Mouse (Mus musculus): ENCODE results near the gene Polg2.
"Not testable (repeated sequence)": the region's sequence is repeated elsewhere in the genome, so short reads cannot be mapped to it uniquely, and the experiment has no call there.

Polg2 gene

DNA sequence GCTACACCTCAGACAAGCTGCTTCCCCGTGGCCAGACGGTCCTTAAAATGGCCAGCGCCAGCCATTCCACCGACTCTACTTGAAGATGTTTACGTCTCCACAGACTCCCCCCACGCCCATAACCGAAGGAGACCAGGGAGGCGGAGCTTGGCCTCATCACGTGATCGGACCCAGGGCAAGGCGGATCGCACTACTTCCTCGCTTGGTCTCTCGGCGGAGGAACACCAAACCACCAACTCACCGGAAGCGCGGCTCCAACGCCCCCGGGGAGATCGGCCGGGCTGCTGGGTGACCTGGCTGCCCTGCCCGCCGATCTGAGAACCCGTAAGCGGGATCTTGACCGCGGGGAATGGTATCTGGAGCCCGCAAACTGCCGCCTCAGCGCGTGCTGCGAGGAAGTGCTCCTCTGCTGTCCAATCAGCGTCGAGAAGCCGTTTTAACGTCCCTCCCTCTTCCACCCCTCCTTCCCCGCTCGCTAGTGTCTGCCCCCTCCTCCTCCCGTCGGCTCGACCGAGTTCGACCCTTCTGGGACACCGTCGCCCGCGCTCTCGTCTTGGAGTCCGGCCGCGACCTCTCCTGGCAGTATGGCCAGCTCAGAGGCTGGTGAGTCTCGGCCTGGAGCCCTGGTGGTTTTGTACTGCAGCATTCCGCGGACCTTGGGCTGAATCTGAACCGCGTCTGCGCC lies 9.6 kb upstream of the Polg2 start, which contains the start of the genes Ddx5 and Cep95:
Ddx5 (minus strand) TSS at position 411 of the 685 bp plus-strand sequence.
Cep95 (plus strand) TSS at position 478 of the 685 bp plus-strand sequence.
- DNase-seq (ENCODE audit: low spot score) = peak; percentile 99

GRCm38 (mm10) chr11:106788026-106788774 lies 8.9 kb upstream of the Polg2 start:
- peak; percentile 98 for DNase-seq (ENCODE audit: low spot score)

GRCm38 (mm10) chr11:106787131-106788025 lies 8.0 kb upstream of the Polg2 start:
- peak; percentile 92 for DNase-seq (ENCODE audit: low spot score)

DNA sequence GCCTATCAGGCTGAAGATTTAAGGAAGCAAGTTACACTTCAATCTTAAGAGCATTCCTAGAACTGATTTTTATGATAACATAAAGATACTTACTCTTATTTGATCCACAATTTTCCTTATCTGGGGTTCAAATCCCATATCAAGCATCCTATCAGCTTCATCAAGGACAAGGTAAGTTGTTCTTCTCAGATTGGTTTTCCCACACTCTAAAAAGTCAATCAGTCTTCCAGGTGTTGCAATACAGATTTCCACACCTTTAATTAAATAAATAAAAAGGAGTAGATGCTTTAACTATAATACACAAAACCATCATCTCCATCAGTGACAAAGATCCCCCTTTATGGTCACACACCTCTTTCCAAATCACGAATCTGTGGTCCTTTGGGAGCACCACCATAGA lies 5.7 kb upstream of the Polg2 start:
- no peak for DNase-seq (ENCODE audit: low spot score)

DNA sequence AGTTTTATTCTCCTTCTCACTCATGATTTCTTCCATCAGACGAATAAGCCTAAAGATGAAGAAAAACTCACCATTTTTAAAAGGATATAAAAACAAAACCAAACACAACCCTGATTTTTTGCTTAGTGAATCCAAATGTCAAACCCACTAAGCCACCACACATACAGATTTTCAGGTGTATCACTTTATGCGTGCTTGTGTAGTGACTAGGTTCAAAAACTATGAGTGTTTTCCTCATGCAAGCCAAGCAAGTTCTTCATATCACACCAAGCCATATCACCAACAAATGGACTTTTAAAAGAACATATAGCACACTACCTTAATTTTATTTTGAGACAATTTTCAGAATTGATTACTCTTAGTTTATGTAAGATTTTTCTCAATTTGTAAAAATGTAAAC lies 5.1 kb upstream of the Polg2 start:
- DNase-seq (ENCODE audit: low spot score) = no peak

DNA sequence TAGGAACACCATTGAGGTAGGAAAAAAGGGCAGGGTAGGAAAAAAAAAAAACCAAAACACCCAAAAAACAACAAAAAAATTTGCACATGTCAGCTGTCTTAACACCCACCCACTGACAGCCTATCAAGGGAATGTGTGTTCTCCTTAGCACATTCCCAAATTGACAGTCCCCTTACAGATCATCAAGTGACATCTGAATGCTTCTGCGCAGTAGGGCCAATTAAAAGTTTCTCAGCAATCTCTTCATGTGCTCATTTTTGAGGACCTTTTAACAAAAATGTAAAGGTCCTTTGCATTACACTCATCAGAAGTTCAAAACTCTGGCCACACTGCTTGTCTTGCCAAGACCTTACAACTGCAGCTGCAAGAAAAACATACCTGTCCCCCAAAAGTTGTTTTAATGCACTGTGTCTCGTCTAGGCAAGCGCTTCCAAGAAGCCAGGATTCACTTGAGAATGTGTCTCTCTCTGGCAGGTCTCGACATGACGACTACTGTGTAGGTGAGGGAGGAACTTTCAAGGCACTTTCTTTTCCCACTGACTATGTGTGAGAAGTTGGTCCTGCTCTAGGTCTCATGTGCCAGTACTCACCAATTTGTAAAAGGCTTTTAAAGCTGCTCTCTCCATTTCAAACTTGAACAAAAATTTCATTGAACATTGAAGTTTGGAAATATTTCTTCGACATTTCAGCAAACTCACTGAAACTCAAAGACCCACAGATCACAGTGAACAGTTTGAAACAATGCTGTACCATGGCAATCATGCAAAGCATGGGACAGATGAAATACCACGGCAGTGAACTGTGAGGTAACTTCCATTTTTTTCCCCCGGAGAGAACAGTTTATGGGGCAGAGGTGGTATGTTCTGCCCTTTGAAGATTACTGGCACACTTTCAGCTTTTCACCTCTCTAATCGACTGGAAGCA lies 3.8 kb upstream of the Polg2 start:
- DNase-seq (ENCODE audit: low spot score) = no peak

- DNase-seq (ENCODE audit: low spot score) = not testable (repeated sequence)
Observed at GRCm38 (mm10) chr11:106782271-106782670, 2.9 kb upstream of the Polg2 start.

DNA sequence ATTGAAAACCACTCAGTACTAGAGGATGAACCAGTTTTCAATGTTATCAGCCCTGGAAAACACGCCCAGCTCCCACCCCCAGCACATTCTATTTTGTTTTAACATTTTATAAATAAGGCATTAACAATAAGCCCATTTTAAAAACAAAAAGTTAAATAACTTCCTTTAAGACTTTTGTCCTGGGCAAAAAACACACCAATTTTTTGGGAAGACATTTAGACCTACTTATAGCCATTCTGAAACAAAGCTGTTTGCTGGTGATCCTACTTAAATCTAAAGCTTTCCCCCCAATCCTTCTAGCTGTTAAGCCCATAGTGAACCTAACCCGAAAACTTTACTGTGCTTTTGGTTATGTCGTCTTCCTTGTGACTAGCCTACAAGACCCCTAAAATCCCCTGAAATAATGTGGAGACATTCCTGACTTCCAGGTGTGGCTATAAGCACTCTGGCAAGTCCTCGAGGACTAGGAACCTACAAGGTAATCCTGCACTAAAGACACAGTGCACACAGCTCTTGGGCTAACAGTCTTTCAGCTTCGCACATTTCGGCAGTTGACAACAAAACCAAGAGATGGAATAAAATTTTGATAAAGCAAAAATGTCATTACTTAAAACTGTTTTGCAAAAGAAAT lies 1.4 kb upstream of the Polg2 start:
- DNase-seq (ENCODE audit: low spot score) = no peak

GRCm38 (mm10) chr11:106780089-106780425 lies 720 bp upstream of the Polg2 start:
- no peak for DNase-seq (ENCODE audit: low spot score)

DNA sequence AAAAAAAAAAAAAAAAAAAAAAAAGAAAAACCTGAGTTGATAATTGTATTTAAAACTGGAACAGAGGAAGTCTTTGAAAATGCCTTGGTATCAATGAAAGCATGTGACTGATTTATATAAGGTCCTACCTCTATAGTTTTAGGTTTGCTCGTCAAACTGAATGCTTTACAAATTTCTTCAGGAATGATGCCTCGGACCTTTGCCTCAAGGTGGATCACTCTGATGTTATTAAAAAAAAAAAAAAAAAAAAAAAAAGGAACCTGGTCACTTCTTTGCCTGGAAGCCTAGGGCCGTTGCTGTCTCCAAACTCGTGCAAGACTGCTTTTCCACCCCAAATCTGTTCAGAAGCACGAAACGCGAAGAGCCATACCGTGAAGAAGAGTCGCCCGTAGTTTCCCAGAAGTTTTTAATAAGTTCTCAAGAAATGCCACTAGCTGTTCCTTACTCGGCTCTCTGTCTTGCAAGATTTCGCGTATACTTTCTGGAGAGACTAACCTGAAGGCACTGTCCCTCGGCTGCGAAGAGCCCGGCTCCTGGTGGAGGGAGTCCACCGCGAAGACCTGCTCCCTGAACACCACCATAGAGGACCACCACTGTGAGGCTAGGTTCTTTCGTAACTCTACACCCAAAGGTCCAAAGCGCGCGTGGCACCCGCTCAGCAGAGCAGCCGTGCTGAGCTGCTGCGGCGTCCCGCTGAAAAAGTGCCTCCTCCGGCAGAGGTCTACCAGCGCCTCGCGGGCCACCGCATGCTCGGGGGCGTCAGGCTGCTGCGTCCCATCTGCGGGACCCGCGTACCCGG lies 549 bp downstream of the Polg2 start:
- DNase-seq (ENCODE audit: low spot score) = no peak

DNA sequence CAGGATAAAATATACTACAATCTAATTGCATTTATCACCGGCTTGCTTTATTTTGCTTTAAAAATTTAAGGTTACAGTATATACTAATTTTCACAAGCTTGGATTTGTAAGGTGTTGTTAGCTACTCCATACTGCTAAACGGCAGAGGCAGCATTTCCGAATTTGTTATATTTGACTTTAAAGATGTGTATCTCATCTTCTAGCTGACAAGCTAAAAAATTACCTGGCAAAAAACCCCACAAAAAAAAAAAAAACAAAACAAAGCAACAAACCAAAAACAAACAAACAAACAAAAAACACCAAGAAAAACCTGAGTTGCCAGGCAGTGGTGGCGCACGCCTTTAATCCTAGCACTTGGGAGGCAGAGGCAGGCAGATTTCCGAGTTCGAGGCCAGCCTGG lies 1.2 kb downstream of the Polg2 start:
- DNase-seq (ENCODE audit: low spot score) = no peak

DNA sequence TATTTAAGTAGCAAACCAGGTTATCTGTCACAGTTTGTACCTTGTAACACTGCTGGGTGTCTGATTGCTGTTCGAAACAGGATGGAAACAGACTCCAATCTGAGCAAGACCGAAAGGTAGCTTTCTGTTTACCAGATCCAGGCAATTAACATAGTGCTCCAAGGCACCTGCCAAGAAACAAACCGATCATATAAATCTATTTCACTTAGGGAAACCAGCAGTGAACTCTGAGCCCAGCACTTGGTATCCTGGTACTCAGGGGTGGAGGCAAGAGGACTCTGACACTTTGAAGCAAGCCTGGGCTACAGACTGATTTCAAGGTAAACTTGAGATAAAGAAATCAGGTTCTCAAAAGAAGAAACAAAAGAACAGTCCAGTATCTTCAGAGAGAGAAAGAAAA lies 1.9 kb downstream of the Polg2 start:
- no peak for DNase-seq (ENCODE audit: low spot score)

DNA sequence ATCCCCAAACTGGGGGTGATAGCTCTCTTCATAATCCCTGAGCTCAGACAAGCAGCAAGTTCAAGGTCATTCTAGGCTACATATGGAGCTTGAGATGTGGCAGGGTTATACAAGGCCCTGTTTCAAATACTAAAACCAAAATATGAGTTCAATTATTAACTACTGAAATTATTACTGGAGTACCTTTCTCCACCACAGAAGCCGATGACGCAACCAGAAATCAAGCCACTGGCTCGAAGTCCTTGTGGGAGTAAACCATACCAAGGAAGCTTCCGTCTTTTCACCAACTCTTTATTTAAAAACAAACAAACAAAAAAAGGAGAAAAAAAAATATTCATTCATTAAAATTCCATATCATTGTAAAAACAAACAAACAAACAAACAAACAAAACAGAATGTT lies 2.4 kb downstream of the Polg2 start:
- DNase-seq (ENCODE audit: low spot score) = no peak

GRCm38 (mm10) chr11:106773061-106773460 lies 6.3 kb downstream of the Polg2 start:
- DNase-seq (ENCODE audit: low spot score) = no peak

- no peak for DNase-seq (ENCODE audit: low spot score)
Observed at GRCm38 (mm10) chr11:106770195-106770974, 9.0 kb downstream of the Polg2 start.

DNA sequence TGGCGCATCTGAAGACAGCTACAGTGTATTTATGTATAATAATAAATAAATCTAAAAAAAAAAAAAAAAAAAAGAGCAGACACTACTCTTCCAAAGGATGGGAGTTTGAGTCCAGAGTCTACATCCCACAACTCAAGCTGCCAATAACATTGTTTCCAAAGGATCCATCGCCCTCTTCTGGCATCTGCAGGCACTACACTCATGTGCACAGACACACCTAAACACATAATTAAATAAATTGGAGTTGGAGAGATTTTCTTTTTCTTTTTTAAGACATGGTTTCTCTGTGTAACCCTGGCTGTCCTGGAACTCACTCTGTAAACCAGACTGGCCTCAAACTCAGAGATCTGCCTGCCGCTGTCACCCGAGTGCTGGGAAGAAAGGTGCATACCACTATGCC lies 11.8 kb downstream of the Polg2 start:
- no peak for DNase-seq (ENCODE audit: low spot score)

- DNase-seq (ENCODE audit: low spot score) = no peak
Observed at GRCm38 (mm10) chr11:106766611-106767162, 12.7 kb downstream of the Polg2 start.

DNA sequence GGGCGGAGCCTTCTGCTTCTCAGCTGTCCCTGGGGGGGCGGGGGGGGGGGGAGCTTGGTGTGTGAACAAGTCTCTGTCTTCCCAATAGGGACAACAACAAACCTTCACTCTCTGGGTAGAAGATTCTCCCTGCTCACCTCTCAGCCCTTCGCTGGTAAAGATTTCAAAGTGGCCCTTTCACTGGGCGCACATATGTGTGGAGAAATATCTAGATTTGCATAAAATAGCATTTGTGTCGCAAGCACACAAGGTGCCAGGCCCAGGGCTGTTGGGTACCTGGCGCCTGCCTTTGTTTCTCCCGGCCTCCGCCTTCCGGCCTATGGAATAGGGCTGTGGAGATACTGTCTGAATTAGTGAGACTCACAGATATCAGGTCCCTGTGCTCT lies 16.5 kb downstream of the Polg2 start:
- DNase-seq (ENCODE audit: low spot score) = no peak

GRCm38 (mm10) chr11:106762139-106762799 lies 17.1 kb downstream of the Polg2 start:
- DNase-seq (ENCODE audit: low spot score) = no peak

Measured in adipocyte (in vitro differentiated cells).